Mouse (Mus musculus): ENCODE measurements at regions not wholly inside any gene's neighbourhood (a gene's known extent, or its start where the extent isn't known, plus 50 kb on each side); places are given as distances from the start of the nearest gene placed in this dataset.
A peak's percentile ranks its signal among the peaks of the same experiment; 100 is the strongest.
"Not testable (repeated sequence)": the region's sequence is repeated elsewhere in the genome, so short reads cannot be mapped to it uniquely, and the experiment has no call there.

- DNase-seq (ENCODE audit: extremely low spot score, low spot score): no peak
These were observed 351.5 kb downstream of the Kcnh5 start for GRCm38 (mm10) chr12:74825664-74826063.

DNA sequence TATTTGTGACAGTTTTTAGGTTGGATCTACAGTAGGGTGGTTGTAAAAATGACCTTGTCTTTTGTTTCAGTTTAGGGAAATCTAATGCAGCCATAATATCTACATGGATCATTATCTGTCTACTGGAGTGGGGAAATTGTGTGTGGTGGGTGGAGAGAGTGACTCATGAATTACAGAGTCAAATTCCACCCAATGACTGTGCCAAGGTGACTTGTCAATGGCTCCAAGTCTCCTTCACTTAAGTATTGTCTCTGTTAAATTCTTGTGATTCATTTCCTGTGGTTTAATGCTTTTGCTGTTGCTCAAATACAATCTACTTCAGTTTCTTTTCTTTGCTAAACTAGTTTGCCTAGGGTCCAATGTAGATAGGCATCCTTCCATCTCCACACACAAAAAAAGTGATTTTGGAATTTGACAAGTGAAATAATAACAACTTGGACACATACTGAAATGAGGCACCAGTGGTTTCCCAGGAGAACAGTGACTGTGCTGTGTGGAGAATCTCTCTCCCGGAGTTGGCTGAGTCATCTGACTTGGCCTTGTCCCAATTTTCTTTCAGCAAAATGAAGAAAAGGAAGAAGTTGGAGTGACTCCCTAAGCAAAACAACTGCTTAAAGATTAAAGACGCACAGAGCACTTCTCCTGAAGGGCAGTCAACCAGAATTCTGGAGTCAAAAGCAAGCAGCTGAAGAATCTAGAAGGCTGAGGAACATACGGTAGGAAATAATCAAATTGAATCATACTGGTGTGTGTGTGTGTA lies 352.2 kb downstream of the Kcnh5 start:
- no peak for DNase-seq (ENCODE audit: extremely low spot score, low spot score)

- not testable (repeated sequence) for DNase-seq (ENCODE audit: extremely low spot score, low spot score)
These were observed 361.0 kb downstream of the Kcnh5 start for GRCm38 (mm10) chr12:74816181-74816580.

DNA sequence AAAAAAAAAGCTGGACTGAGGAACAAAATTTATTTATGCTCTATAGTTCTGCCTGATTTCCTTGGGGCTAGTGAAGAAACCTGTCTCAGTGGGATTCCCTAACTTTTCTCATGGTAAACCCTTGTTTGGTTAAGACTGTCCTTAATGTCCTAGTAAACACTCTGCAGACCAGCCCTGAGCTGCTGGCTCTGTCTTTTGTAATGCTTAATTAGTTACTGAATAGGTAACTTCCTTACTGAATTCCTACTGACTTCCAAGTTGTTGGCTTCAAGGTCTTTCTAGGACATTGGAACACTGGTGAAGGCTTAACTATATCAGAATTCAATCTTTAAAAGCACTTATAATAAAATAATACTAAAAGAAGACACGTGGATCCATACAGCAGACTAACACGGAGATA lies 368.6 kb downstream of the Kcnh5 start:
- DNase-seq (ENCODE audit: extremely low spot score, low spot score): not testable (repeated sequence)

DNA sequence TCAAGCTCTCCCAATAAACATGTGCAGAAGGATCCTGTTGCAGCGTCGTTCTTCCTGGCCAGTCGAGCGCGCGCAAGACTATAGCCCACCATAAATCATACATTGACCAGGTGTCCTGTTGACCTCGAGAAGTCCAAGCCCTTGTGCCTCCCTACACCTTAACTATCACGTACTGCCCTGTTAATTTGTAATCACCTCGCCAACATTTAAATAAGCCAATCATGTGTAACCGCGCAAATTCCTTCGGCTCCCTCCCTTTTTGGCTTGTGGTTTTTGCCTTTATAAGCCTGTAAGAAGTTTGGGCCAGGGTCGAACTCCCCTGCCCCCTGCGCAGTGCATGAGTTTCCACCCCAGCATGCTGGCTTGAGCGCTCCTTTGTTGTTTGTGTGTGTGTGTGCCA lies 369.2 kb downstream of the Kcnh5 start:
- not testable (repeated sequence) for DNase-seq (ENCODE audit: extremely low spot score, low spot score)

- peak; percentile 66 for DNase-seq (ENCODE audit: extremely low spot score, low spot score)
These were observed 373.2 kb downstream of the Kcnh5 start for GRCm38 (mm10) chr12:74803740-74804512.

- no peak for DNase-seq (ENCODE audit: extremely low spot score, low spot score)
These were observed 385.1 kb downstream of the Kcnh5 start for GRCm38 (mm10) chr12:74792036-74792435.

GRCm38 (mm10) chr12:74762284-74762683 lies 414.8 kb downstream of the Kcnh5 start:
- DNase-seq (ENCODE audit: extremely low spot score, low spot score): no peak

DNA sequence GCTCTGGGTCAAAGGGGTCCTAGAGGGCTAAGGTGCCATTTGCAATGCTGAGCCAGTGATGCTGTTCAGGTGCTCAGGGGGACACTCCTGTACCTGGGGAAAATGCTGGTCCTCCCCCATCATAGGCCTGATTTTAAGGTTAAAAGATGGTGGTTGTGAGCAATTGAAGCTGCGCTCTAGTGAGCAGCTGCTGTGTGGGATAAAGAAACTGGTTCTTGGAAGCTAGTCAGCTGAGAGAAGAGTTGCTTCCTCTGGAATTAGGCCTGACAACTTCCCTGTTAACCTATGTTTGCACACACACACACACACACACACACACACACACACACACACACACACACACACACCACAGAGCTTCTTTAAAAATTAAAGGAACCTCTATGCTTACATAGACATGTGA lies 428.9 kb upstream of the Gm11042 start:
- DNase-seq (ENCODE audit: extremely low spot score, low spot score): no peak

DNA sequence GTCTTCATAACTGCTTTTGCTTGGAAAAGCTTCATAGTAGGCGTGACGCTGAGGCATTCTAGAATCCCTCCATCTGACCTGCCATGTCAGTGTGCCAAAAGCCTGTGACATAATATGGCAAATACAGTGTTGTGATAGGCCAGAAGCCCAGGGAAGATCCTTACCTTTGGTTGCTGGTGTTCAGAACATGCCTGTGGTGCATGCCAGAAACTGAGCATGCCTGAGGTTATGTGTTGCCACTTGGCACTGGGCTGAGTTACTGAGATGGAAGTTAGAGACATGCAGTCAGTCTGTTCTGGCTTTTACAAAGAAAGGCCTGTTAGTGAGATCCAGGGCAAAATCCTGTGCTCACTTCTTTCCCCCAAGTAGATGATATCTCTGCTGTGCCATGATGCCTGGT lies 412.7 kb upstream of the Gm11042 start:
- DNase-seq (ENCODE audit: extremely low spot score, low spot score): no peak

DNA sequence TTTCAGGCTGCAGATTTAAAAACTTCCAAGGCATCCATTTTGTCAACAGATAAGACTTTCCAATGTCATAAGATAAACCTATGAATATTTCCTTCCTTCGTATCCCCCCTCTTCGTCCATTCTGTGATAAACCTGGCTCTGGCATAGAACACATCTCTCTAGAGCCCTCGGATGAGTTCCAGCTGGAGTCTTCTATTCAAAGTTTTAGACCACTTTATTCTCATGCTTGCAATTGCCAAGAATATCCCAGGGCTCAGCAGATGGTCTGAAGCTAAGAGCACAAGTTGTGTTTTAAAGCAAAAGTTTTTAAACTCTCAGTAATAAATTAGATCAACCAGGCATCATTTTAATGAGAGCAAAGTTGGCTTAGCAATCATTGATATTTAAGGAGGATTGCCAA lies 363.0 kb upstream of the Gm11042 start:
- DNase-seq (ENCODE audit: extremely low spot score, low spot score): no peak

DNA sequence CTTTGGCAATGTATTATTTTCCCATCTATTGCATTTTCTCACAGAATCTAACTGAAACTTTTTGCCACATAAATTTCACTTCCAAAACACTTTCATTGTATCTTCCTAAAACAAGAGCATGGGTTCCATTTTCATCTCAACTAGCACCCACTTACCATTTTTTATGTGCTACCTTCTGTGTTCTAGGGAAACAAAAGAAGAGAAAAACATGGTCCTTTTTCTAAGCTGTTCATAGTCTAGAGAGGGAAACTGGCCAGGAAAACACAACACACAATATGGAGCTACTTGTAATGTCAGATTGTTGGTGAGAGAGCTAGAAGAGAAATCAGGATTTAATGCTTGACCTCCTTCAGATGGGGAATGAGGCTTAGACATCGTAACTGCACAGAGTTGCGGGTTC lies 361.6 kb upstream of the Gm11042 start:
- no peak for DNase-seq (ENCODE audit: extremely low spot score, low spot score)

DNA sequence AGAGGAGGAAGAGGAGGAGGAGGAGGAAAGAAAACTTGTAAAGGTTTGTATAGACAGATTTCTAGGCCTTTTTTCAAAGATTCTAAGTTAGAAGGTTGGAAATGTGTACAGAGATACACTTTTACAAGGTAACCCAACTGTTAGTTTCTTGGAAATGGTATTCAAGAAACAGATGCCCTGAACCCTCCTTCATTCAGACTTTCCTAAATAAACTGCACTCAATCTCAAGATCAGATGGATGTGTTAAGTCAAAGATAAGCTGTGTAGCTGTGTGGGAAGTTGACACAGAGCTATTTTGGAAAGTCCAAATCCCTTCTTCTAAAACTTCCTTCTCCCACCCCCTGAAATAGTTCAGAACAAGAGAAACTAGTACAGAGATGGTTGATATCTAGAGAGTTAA lies 342.2 kb upstream of the Gm11042 start:
- DNase-seq (ENCODE audit: extremely low spot score, low spot score): no peak

DNA sequence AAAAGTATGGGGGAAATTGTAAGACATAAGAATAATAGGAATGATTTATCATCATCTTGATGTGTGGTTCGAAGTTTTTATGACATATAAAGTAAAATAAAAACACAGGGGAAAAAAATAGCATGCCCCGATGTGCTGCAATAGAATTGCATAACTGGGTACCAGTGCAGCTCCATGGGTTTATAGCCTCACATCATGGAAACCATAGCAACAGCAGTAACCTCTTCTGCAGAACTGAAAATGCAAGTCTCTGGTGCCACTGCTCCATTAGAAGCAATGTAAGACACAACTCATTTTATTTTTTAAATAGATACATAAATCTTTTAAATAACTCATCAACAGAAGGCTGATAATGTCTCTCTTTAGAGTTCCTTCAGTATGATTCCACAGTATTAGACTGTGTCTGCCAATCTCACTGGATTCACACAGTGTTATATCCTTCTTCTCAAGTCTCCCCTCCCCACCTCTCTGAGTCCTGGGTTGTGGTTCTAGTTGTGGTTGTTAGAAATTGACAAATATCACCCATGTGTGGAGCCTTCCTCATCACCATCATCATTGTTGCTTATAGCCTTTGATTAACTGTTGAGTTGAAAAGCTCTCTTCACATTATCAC lies 340.9 kb upstream of the Gm11042 start:
- no peak for DNase-seq (ENCODE audit: extremely low spot score, low spot score)

- DNase-seq (ENCODE audit: extremely low spot score, low spot score): no peak
These were observed 335.1 kb upstream of the Gm11042 start for GRCm38 (mm10) chr12:74651256-74651655.

- DNase-seq (ENCODE audit: extremely low spot score, low spot score): no peak
These were observed 316.6 kb upstream of the Gm11042 start for GRCm38 (mm10) chr12:74632827-74633226.

GRCm38 (mm10) chr12:74595208-74595607 lies 279.0 kb upstream of the Gm11042 start:
- no peak for DNase-seq (ENCODE audit: extremely low spot score, low spot score)

DNA sequence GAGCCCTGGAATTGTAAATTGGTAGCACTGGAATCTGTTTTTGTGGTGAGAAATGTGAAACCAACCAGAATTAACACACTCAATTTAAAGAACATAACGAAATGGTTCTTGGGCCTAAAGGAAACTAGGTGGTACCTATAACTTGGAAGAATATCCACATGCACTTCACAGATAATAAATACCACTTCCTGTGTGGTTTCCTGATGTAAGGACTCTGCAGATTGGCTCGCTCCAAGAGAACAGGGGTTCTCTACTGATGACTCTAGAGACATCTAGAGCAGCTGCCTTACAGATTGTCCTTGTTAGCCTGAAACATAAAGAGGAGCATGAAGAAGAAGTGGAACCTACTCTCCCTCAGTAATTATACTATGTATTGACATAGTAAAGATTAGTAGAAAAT lies 238.4 kb upstream of the Gm11042 start:
- no peak for DNase-seq (ENCODE audit: extremely low spot score, low spot score)

DNA sequence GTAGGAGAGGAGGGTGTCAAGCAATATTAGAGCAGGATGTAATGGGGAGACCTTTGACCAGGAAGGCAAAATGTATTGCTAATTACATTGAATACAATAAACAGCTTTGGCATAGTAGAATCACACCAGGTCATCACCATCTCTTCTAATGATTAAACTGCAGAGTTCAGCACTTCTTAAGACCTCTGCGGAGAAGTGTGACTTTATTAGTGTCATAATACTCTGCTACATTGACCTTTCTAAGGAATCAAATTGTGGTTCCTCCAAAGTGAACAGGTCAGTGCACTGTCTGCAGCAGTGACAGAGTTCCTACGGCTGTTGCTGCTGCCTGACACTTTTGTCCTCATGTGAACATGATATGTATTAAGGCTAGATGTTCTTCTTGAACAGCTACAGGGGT lies 228.0 kb upstream of the Gm11042 start:
- no peak for DNase-seq (ENCODE audit: extremely low spot score, low spot score)

- DNase-seq (ENCODE audit: extremely low spot score, low spot score): no peak
These were observed 218.7 kb upstream of the Gm11042 start for GRCm38 (mm10) chr12:74534882-74535281.

GRCm38 (mm10) chr12:74528983-74529566 lies 212.9 kb upstream of the Gm11042 start:
- DNase-seq (ENCODE audit: extremely low spot score, low spot score): no peak

DNA sequence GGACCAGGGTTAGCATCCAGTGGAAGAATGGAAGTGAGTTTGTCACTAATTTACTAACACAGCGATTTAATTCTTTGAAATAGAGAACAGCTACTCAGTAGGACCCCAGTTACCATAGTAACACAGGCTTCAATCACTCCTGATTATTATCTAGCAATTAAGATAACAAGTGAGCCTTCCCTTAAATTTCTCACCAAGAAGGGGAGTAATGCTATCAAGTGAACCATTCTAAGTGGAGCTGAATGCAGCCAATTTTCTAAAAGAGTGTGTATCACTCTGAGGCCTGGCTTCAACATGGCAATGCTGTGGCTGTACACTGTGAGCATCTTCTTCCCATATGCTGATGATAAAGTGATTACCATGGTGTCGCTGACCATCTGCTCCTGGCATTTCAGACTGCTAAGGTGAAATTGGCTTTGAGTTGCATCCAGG lies 211.0 kb upstream of the Gm11042 start:
- DNase-seq (ENCODE audit: extremely low spot score, low spot score): no peak

All from neural tube, embryonic 10.5 days (tissue).